Mouse (Mus musculus): ENCODE measurements at regions not wholly inside any gene's neighbourhood (a gene's known extent, or its start where the extent isn't known, plus 50 kb on each side); places are given as distances from the start of the nearest gene placed in this dataset.

DNA sequence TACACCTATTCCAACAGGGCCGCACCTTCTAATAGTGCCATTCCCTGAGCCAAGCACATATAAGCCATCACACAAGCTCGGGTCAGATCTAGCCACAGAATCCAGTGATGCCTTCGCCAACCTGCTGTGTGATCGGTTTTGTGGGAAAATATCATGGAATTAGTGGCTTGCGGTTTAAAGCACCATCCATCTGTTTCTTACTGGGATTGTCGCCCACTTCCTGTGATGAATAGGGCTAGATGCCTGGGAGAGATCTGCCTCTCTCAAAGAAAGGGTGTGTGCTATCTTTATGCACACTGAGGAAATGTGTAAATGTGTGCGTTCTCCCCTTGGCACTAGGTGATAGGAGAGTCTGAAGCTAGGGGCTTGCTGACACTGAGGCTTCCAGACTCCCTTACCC, 154.5 kb upstream of the Smim23 start:
- DNase-seq, result no peak

DNA sequence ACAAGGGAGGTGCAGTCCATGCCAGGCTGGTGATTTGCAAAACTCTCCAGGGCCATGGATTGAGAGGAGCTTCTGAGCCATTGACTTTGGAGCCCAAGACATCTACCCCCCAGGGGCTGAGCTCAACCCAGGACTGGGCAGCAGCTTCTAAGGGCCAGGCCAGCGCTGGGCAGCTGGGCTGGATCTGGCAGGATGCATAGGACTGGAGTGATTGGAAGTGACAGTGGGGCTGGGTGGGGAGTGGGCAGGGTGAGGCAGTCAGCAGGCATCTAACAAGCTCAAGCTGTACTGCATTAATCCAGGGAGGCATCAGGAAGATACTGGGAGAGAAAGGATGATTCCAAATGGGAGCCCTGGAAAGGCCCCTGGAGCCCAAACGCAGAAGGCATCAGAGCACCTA, 152.2 kb upstream of the Smim23 start:
- DNase-seq, result no peak

DNA sequence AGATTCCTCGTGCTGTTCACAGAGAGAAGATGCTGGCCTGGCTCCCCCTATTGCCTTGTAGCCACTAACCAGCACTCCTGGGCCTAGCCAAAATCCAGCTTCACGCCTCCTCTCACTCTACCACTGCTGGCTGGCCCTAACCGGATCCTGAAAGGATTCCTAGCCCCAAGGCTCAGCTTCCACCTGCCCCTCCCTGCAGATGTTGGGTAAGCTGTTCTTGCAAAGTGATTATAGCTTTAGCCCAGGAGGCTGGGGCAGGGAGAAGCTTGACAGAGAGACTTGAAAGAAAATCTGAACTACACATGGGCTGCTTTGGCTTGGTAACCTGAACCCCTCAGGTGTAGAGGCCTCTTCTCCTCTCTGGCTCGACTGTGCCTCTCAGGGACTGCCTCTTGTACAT, 149.0 kb upstream of the Smim23 start:
- DNase-seq, result no peak

DNA sequence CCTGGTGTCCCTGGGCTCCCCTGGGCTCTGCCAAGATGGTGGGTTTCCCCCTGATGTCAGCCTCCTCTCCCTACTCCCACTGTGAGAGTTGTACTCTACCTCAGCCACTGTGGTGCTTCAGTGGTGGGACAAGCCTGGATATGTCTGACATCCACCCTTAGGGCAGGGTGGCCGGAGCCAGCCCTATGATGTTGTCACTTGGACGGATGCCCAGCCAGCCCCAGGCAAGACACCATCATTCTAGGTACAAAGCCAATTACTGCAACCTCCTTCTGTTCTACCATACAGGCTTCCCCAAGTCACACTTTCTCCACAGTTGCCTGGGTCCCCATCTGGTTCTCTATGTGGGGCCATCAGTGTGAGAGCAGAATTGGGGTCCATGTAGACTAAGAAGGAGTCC, 141.0 kb upstream of the Smim23 start:
- DNase-seq, result peak; percentile 65 to 73

DNA sequence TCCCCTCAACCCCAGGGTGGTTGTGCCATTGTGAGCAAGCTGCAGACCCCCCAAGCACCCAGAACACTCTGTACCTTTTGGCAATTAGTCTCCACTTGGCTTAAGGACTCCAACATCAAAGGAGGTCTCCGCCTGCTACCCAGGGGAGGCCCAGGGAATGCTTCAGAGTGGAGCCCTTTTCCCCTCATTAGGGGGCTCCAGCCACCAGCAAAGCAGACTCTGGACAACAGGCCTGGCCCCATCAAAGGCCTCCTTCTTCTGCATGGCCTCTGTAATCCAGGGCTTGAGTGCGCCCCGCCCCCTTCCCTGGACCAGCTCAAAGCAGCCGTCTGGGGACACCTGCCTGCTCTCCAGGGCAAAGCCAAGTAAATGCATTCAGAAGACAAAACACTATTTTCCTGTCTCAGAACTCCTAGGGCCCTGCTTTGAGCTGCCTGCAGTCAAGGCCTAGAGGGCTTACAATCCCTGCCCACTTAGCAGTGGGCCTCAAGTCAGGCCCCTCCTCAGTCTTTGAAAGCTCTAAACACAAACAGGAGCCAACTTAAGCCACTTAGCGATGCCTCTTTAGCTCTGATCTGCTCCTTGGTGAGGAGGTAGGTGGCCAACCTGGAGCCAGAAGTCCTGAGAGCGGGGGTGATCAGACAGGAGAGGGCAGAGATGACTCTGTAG, 139.4 kb upstream of the Smim23 start:
- no peak for DNase-seq

DNA sequence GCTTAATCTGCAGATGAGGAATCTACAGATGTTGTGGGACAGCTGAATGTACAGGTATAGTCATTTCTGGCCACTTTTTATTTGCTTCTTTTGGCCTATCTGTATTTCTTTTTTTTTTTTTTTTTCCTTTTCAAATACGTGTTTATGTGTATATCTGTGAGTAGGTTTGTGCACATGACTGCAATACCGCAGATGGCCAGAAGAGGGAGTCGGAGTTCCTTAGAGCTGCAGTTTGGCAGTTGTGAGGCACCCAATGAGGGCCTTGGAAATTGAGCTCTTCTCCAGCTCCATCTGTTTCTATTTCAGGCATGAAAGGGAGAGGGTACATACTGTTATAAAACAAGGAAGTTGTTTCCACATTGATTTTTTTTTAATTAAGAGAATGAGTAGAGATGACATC, 137.2 kb upstream of the Smim23 start:
- no peak for DNase-seq

DNA sequence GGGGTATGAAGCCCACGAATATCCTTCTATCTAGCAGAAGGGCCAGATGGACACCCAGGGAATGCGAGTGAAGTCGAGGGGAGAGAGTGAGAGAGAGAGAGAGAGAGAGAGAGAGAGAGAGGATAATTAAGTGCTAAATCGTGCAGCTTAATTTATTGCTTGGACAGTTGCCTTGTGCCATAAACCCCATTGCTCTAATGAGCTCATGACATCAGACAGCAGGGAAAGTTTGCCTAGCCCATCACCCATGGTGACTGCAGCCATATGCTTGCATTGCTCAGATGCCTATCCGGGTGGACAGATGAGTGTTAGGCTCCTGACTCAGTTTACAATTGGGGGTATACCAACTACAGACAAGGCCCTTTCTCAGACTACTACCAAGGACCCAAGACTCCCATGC, 134.6 kb upstream of the Smim23 start:
- DNase-seq, result no peak

DNA sequence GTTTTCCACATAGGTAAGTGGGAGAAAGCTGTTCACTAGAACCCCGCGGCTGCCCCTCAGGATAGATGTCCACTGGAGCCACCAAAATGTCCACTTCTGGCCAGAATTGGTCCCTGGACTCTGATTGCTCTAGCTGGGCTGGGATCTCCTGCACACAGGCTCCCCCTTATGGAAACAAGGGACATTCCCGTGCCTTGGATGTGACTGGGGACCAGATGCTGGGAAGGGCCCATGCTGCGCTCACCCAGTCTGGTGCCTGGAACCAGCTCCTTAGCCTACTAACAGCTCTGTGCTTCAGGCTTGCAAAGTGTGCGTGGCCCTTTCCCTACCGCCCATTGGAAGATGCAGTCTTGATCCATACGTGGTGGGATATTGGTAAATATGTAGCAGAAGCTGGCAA, 132.6 kb upstream of the Smim23 start:
- peak; percentile 87 to 91 for DNase-seq

DNA sequence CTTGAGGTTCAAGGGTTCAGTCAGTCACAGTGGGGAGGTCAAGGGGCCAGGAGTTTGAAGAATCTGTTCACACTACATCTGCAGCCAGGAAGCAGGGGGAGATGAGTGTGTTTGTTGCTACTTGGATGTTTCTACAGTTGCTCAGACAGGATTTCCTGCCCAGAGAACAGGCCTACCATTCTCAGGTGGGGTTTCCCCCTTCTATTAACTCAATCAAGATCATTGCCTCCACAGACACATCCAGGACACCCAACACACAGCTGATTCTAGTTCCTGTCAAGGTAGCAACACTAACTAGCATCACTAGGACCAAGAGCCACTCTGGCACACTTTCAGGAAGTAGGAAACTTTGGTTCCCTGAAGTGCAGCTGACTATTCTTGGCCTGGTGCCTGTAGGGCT, 127.9 kb upstream of the Smim23 start:
- no peak for DNase-seq

DNA sequence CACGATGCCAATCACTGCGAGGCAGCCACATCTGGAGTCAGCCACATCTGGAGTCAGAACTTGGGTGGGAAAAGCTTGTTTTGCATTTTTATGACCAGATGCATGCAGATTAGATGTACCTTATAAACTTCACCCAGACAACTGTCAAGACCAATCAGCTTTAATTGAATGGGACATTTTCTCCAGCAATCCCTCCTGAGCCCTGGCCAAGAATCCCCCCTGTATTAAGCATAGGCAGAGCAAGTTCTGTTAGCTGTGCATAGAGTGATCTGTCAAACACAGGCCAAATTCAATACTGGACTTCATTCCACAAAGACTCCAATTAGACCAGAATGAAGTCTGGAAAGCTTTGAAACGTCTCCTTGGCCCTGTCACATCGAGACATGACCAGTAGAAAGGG, 123.7 kb upstream of the Smim23 start:
- DNase-seq, result no peak

DNA sequence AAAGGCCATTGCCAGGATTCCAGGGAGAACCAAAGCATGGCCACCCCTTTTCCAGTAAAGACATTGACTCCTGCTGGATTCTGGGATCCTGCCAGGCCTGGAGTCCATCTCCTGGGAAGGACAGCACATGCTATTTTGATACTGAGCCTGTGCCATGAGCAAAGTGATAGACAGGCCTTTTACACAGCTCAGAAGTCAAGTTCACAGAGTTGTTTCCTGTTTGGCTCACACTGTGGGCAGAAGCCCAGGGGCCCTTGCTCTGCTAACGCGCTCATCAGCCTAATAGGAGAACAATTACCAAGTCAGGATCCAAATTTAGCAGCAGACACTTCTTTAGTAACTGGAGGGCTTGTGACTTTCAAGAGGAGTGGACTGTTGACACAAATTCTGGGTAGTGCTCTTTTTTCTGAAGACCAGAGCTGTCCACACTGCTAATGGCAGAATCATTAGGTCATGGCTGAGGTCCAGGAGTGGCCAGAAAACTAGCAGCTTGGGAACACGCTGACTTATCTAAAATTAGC, 122.1 kb upstream of the Smim23 start:
- peak; percentile 46 to 52 for DNase-seq

DNA sequence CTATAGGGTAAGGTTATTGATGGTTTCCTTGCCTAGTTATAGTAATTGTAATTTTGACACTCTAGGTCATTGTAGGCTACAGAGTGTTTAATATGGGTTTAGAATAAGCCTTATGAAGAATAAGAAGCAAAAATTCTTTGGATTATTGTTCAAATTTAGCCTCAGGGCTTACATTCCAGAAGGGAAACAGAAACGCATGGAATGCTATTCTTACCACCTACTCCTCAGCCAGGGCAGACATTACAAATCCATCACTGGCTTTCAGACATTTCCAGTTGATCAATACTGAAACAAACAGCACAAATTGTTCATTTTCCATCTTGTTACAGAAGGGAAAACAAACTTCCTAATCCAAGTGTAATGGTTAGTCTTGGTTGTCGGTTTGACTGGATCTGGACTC, 120.7 kb upstream of the Smim23 start:
- DNase-seq, result no peak

DNA sequence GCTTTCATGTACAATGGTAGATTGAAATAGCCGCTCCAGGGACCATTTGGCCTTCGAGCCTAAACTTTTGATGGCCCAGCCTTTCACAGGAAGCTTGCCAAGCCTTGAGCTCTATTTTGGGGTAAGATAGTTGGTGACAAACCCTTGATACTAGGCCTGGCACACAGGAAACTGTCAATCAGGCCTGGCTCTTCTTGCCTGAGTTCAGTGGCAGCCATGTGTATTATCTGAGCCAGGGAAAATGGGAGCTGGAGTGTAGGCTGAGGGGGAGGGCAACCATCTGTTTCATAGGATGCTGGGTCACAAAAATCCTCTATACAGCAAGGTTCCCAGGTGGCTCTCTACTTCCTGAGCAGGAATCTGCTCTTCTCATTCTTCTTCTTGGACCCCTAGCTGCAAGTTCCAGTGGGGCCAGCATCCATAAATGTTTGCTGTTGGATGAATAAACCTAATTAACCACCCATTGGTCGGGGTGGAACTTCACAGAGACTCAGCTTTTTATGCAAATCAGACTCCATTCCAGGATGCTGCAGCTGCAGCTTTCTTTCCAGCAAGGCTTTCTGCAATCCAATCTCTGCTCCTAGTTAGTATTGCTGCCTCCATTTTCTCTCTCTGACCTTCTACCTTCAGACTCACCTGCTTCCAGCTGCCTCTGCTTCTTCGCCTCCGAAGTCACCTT, 117.1 kb upstream of the Smim23 start:
- peak; percentile 41 to 44 for DNase-seq

DNA sequence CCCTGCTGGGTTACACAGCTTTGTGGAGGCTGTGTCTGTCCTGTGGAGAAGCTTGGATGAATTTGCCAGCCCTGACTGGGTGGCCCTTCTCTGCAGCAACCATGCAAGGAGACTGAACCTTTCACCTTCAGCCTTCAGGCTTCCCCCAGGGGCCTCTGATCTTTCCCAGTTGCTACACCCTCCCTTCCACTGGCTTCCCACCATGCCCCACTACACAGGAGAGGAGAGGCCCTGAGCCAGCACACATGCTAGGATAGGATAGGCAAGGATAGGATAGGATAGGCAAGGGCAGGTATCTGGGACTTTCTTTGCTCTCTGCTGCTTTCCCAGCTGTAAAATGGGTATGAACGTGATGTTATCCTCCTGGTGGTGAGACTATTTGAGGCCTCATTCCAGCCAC, 114.7 kb upstream of the Smim23 start:
- no peak for DNase-seq

DNA sequence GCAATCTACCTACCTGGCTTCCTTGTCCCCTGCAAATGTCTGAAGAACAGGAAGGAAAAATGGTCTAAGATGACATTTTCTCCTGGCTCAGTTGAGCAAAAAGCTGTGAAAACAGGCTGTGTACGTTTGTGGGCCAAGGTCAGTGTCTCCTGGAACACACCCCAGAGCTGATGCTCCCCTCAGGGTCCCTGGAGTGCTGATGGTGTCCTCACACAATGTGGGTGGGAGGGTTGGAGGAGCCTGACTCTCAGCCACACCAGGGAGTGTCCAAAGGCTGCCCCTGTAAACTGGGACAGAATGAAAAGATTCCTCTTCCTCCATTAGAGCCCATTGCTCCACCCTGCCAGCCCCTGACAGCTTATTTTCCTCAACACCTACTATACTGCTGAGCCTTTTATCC, 112.8 kb upstream of the Smim23 start:
- no peak for DNase-seq

DNA sequence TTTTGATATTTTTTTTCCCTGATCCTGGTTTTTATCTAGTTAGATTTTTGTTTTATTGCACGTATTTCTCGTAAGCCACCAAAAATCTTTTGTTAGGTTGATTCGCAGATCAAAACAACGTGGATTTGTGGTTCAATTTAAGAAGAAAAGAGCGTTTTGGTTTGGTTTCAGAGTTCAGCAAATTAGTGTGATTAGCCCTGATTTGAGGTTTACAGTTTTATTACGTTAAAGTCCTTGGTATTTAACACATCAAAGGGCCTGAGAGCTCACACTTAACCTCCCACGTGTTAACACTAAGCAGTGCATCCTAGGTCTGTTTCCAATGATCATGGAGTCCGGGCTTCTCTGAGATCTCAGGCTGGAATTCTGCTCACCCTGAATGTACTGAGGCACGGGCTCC, 107.5 kb upstream of the Smim23 start:
- DNase-seq, result no peak

DNA sequence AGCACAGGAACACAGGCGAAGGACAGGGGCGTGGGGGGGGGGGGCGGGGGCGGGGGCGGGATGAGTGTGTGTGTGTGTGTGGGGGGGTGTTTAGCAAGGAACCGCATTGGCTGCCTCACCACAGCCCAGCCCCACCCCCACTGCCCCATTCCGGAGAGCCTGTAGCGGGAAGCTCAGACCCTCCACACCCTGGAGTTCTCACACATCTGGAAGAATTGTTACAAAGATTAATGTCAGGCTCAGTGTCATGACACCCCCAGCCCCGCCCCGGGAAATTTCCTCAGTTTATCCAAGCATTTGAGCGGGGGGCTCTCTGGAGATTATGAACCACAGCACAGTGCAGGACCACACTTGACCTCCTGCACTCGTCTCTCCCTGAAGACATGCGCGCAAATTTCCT, 106.6 kb upstream of the Smim23 start:
- DNase-seq, result no peak

DNA sequence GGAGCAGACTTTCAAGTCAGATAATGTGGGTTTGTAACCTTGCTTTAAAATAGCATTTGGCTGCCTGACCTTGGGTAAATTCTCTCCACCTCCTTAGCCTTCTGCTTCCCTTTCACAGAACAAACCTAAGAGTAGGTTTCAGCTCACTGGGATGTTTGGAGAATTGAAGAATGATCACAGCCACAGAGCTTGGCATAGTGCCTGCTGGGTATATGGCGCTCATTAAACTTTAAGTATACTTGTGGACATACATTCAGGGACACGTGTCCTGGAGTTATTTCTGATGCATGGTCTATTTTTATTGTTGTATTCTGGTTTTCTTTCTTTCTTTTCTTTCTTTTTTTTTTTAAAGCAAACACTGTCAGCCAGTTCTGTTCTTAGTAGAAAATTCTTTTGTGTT, 104.4 kb upstream of the Smim23 start:
- DNase-seq, result no peak

DNA sequence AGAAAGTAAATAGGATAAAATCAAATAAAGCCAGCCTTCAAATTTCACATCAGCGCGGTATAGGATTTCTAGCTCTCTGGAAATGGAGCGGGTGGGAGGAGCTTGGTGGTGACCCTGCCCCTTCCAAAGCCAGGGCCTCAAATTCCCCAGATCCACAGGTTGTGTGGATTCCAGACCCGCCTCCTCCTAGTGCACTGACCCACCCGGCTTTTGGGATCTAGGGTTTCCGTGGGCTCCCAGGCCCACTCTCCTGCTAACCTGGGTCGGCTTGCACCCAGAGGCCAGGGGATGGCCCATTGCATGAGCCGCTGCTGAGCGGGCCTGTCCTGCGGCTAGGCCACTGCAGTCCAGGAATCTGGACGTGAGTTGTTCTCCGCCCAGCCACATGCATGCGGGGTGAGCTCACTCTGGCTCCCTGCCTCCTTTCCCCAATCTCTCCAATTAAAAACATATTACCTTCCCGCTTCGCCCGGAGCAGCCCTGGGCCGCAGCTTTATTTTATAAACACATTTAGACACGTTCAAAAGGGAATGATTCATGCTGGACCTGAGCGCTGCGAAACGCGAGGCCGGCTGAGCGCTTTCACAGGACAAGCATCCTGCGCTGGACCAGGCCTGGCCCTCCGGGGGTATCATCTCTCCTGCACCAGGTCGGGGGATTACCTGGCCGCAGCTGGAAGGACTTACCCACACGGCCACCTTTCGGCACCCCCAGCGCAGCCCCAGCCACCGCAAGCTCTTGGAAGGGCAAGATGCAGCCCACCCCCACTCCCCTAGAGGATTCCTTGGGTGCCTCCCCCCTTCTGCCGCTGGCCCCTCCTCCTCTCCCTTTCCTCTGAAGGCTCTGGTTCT, 101.2 kb upstream of the Smim23 start:
- DNase-seq, result no peak

DNA sequence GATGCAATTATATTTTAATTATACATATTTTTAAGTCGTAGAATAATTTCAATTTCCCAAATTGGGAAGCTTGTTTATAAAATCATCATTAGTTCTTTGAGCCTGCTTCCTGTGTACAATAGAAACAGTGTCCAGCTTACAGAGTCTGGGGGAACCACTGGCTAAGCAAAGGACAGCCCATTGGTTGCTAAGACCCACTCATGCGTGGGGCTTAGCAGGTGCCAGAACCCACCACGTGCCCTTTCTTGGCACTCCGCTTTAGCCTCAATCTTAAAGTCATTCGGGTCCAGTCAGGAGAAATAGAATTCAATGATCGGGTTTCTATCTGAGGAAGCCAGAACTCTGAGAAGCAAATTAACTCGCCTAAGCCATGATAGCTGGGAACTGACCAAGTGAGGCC, 100.5 kb upstream of the Smim23 start:
- DNase-seq, result no peak

DNA sequence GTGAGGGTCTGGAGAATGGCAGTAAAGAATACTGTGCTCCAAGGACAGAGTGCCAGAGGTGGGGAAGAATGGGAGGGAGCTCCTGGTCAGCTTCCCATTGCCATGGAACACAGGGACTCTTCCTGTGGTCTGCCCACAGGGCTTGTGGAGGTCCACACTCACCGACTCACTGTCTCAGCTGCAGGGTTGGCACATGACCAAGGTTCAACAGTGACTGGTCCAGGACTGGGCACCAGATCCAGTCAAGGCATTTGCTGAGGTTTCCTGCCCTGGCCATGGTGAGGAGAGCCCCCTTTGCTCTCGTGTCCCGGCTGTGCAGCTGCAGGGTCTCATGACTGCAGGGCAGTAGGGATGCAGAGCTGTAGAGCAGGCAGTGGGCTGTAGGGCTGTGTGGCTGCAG, 88.7 kb upstream of the Smim23 start:
- DNase-seq, result no peak

DNA sequence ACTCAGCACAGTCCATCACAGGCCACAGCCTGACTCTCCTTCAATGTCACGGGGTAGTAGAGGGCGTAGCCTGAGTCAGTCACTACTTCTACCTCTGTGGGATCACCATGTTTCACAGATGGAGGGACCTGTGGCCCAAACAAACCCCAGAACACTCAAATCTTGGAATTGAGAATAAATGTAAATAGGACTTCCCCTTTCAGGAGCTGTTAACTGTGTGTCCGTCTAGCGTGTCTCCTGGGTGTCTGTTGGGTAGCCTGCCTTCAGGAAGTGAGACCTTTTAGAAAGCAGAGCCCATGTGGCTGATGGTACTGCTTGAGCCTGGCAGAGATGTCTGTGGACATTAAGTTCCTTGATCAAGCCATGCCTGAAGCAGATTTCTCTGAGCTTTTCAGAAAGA, 87.4 kb upstream of the Smim23 start:
- DNase-seq, result no peak

DNA sequence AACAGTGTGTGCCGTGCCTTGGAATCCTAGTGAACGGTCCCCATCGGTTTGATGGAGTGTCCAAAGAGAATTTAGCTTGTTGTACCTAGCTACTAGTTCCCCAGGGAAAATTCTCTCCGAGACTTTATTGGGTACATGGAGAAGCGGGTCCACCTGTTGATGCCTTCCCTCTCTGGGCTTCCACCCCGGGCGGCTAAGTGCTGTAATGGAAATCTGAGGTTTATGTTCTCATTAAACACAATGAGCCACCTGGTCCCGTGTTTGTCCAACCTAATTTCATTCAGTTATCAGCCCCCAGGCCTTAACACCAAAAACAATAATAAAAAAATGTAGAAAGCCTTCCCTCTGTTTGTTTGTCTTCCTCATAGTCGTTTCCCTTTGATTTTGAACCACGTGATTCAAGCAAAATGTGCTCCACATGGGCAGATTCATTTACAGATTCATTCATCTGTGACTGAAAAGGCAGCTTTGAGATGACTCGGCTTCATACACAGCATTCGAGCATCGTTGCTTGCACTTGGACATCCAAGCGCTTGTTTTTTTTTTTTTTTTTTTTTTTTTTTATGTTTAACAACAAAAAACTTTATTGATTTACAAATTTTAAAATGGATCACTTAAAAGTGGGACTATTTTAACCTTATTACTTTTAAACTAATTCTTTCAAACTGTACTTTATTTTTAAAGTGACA, 84.5 kb upstream of the Smim23 start:
- no peak for DNase-seq

Measured in cerebellum, adult 18-20 months (tissue).